Mouse (Mus musculus) embryo, embryonic 11.5 days (tissue): ENCODE measurements at regions not wholly inside any gene's neighbourhood (a gene's known extent, or its start where the extent isn't known, plus 50 kb on each side); places are given as distances from the start of the nearest gene placed in this dataset.
A peak's percentile ranks its signal among the peaks of the same experiment; 100 is the strongest.

Source experiments
- DNase-seq: peaks from one replicate; pipeline ENCODE4 v3.0.0-alpha.2; 2012; ENCODE audit warnings: low read depth, low spot score

- peak; percentile 34 for DNase-seq
These were observed 53.9 kb upstream of the Cdkn3 start for GRCm38 (mm10) chr14:46706462-46706861.

- no peak for DNase-seq
These were observed 56.0 kb upstream of the Cdkn3 start for GRCm38 (mm10) chr14:46704316-46704751.

GRCm38 (mm10) chr14:46702669-46703435 is 57.5 kb upstream of the Cdkn3 start:
- DNase-seq = no peak

- no peak for DNase-seq
These were observed 67.8 kb upstream of the Cdkn3 start for GRCm38 (mm10) chr14:46692571-46692970.

- DNase-seq = no peak
These were observed 68.3 kb upstream of the Cdkn3 start for GRCm38 (mm10) chr14:46692067-46692466.

- no peak for DNase-seq
These were observed 77.6 kb upstream of the Cdkn3 start for GRCm38 (mm10) chr14:46682728-46683127.

- DNase-seq = no peak
These were observed 81.4 kb upstream of the Cdkn3 start for GRCm38 (mm10) chr14:46678935-46679334.

- DNase-seq = no peak
These were observed 88.7 kb upstream of the Cdkn3 start for GRCm38 (mm10) chr14:46671482-46672225.

GRCm38 (mm10) chr14:46671062-46671461 is 89.3 kb upstream of the Cdkn3 start:
- DNase-seq = no peak

GRCm38 (mm10) chr14:46670221-46671046 is 89.9 kb upstream of the Cdkn3 start:
- no peak for DNase-seq

- DNase-seq = no peak
These were observed 92.1 kb upstream of the Cdkn3 start for GRCm38 (mm10) chr14:46668275-46668674.

- no peak for DNase-seq
These were observed 96.0 kb upstream of the Cdkn3 start for GRCm38 (mm10) chr14:46664305-46664704.

GRCm38 (mm10) chr14:46663529-46663928 is 96.8 kb upstream of the Cdkn3 start:
- no peak for DNase-seq

- no peak for DNase-seq
These were observed 98.4 kb upstream of the Cdkn3 start for GRCm38 (mm10) chr14:46661792-46662545.

- DNase-seq = no peak
These were observed 99.1 kb upstream of the Cdkn3 start for GRCm38 (mm10) chr14:46661118-46661791.

GRCm38 (mm10) chr14:46659365-46659764 is 101.0 kb upstream of the Cdkn3 start:
- no peak for DNase-seq

GRCm38 (mm10) chr14:46656249-46656648 is 104.1 kb upstream of the Cdkn3 start:
- no peak for DNase-seq

GRCm38 (mm10) chr14:46647319-46647974 is 112.9 kb upstream of the Cdkn3 start:
- DNase-seq = no peak

- no peak for DNase-seq
These were observed 113.5 kb upstream of the Cdkn3 start for GRCm38 (mm10) chr14:46646673-46647318.
